Mouse (Mus musculus): ENCODE data around the gene Zfp11. TPM values are rescaled to one million over a fixed set of nuclear protein-coding genes. Genes with fewer than 3 reads are reported as not detected.
"Not testable (repeated sequence)": the region's sequence is repeated elsewhere in the genome, so short reads cannot be mapped to it uniquely, and the experiment has no call there.

Zfp11 gene
- polyA plus RNA-seq, 1 experiment from 2014 or later: 6.8 TPM

DNA sequence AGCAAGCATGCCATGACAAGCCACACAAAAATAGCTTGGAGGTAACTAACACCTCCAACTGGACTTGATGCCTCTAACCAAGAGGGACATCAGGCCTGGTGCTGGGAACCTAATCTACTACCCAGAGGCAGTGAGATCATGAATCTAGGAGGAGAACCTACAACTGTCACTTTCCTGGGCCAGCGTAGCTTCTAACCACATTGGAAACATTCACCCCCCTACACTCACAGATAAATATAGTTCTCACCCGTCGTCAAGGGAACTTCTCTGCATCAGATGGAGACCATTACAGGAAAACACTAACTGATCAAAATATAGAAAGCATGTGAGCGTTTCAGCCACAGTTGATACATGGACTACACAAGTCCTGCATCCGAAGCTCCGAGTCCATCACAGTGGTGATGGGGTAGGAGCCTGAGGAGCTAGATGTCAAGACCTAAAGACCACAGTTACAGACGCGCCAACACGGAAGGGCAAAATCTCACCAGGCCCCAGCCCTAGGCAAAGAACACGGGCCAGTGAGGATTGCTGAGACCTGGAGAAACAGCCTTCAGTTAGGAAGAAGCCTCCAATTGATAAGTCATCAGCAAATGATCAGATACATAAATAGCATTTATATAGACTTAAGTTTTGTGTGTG, 3.5 kb downstream of the Zfp11 start:
- no peaks in the 10 kb centered on the region for H3K9me3 ChIP-seq
- H3K4me1 ChIP-seq: peaks cover 12% of the 10 kb centered on the region; the same call in 1 of the 2 replicates
- H3K27me3 ChIP-seq: no peaks in the 10 kb centered on the region
- H3K4me3 ChIP-seq: no peak overlapping the region
- H3K27ac ChIP-seq: no peak overlapping the region
- H3K9ac ChIP-seq: no peak overlapping the region
- no peaks in the 10 kb centered on the region; the same call in 1 of the 2 replicates for H3K36me3 ChIP-seq
- ATAC-seq (ENCODE audit: low FRiP score, low read depth): no peak
- 92% methylated on average over 10 of the region's 10 CpGs for WGBS
- H3K4me2 ChIP-seq (replicated peaks): no peak overlapping the region

DNA sequence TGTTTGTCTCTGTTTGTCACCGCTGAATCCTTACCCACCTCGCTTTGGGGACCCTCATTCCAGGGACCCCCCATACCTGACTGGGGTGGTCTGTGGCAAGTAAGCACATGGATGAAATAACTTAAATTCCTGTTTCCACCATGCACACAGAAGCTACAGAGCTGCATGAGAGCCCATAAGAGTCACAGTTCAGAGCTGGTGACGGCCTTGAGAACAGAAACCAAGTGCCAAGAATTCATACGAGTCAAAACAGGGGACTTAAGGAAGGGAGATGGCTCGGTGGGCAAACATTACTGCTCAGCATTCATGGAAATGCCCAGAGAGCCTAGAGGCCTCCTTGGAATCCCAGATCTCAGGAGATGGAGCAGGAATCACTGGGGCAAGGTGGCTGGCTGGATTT, 5.8 kb downstream of the Zfp11 start:
- Histone ChIP-seq H3K27ac (no peak overlapping the region), H3K36me3 (peaks cover 14% of the 10 kb centered on the region), H3K4me3 (no peak overlapping the region), H3K9me3 (no peaks in the 10 kb centered on the region), H3K27me3 (no peaks in the 10 kb centered on the region), H3K4me1 (peaks cover 9% of the 10 kb centered on the region; the same call in 1 of the 2 replicates), H3K4me2 (replicated peaks) (no peak overlapping the region), H3K9ac (no peak overlapping the region)
- 83% methylated on average over 5 of the region's 5 CpGs for WGBS
- no peak for ATAC-seq (ENCODE audit: low FRiP score, low read depth)

DNA sequence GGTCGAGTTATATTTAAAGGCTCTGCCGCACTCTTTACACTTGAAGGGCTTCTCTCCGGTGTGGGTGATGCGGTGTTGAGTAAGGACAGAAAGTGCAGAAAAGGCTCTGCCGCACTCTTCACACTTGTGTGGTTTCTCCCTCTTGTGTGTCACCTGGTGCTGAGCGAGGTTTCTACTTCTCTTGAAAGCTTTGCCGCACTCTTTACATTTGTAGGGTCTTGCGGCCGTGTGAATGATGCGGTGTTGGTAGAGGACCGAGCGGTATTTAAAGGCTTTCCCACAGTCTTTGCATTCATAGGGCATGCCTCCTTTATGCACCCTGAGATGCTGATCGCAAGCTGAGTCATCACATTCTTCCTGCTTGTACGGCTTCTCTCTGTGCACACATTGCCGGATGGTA, 12.0 kb downstream of the Zfp11 start:
- no peak overlapping the region for H3K4me3 ChIP-seq
- no peaks in the 10 kb centered on the region for H3K4me1 ChIP-seq
- H3K9me3 ChIP-seq: no peaks in the 10 kb centered on the region
- H3K9ac ChIP-seq: no peak overlapping the region
- no peak overlapping the region for H3K4me2 ChIP-seq (replicated peaks)
- no peaks in the 10 kb centered on the region for H3K27me3 ChIP-seq
- H3K36me3 ChIP-seq: peaks cover 59% of the 10 kb centered on the region
- WGBS: 97% methylated on average over 15 of the region's 15 CpGs
- no peak for ATAC-seq (ENCODE audit: low FRiP score, low read depth)
- H3K27ac ChIP-seq: no peak overlapping the region

DNA sequence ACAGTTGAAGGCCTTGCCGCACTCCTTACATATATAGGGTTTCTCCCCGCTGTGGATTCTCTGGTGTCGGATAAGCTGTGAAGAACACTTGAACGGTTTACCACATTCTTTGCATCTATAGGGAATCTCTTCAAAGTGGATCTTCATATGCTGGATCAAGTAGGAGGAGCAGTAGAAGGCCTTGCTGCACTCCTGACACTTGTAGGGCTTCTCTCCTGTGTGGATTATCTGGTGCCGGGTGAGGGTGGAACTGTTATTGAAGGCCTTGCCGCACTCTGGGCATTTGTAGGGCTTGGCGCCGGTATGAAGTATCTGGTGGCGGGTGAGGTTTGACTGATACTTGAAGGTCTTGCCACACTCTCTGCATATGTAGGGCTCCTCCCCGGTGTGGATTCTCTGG, 12.9 kb downstream of the Zfp11 start:
- no peak overlapping the region for H3K9ac ChIP-seq
- H3K36me3 ChIP-seq: peaks cover 63% of the 10 kb centered on the region
- no peak for ATAC-seq (ENCODE audit: low FRiP score, low read depth)
- H3K4me1 ChIP-seq: no peaks in the 10 kb centered on the region
- no peak overlapping the region for H3K27ac ChIP-seq
- 97% methylated on average over 10 of the region's 10 CpGs for WGBS
- H3K9me3 ChIP-seq: no peaks in the 10 kb centered on the region
- no peak overlapping the region for H3K4me2 ChIP-seq (replicated peaks)
- H3K4me3 ChIP-seq: no peak overlapping the region
- H3K27me3 ChIP-seq: no peaks in the 10 kb centered on the region

DNA sequence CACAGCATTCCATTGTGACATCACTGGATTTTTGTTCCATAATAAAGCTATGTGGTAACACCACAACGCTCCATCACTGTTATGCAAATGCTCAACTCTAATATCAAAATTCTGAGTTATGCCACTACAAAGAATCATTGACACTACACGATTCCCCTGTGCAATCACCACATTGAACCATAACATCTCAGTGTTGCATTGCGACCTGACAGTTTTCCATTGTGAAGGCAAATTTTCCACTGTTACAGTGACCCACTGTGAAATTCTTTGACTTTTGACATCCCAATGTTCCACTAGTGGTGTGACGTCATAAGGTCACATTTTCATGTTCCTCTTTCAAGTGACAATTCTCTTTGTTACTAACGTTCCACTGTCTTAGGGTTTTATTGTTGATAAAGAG, 19.0 kb downstream of the Zfp11 start:
- H3K27ac ChIP-seq: no peak overlapping the region
- no peaks in the 10 kb centered on the region for H3K9me3 ChIP-seq
- no peak overlapping the region for H3K4me2 ChIP-seq (replicated peaks)
- no peaks in the 10 kb centered on the region for H3K4me1 ChIP-seq
- peaks cover 21% of the 10 kb centered on the region for H3K36me3 ChIP-seq
- H3K9ac ChIP-seq: no peak overlapping the region
- 94% methylated on average over 5 of the region's 5 CpGs for WGBS
- H3K27me3 ChIP-seq: no peaks in the 10 kb centered on the region
- no peak overlapping the region for H3K4me3 ChIP-seq
- ATAC-seq (ENCODE audit: low FRiP score, low read depth): no peak

DNA sequence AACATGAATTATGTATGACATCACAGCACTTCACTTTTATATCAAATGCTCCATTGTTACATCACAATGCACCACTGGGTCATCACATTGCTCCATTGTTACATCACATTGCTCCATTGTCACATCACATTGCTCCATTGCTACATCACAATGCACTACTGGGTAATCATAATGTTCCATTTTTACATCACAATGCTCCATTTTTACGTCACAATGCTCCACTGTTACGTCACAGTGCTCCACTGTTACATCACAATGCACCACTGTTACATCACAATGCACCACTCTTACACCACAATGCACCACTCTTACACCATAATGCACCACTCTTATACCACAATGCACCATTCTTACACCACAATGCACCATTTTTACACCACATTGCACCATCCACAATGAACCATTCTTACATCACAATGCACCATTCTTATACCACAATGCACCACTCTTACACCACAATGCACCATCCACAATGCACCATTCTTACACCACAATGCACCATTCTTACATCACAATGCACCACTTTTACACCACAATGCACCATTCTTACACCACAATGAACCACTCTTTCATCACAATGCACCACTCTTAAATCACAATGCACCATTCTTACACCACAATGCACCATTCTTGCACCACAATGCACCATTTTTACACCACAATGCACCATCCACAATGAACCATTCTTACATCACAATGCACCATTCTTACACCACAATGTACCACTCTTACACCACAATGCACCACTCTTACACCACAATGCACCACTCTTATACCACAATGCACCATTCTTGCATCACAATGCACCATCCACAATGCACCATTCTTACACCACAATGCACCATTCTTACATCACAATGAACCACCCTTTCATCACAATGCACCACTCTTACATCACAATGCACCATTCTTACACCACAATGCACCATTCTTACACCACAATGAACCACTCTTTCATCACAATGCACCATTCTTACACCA, 37.3 kb downstream of the Zfp11 start:
- not testable (repeated sequence) for H3K4me1 ChIP-seq; H3K27me3 ChIP-seq; H3K9me3 ChIP-seq; H3K9ac ChIP-seq; H3K4me2 ChIP-seq (replicated peaks); H3K4me3 ChIP-seq; H3K27ac ChIP-seq; H3K36me3 ChIP-seq; ATAC-seq (ENCODE audit: low FRiP score, low read depth)
- WGBS: 84% methylated on average over 2 of the region's 2 CpGs

DNA sequence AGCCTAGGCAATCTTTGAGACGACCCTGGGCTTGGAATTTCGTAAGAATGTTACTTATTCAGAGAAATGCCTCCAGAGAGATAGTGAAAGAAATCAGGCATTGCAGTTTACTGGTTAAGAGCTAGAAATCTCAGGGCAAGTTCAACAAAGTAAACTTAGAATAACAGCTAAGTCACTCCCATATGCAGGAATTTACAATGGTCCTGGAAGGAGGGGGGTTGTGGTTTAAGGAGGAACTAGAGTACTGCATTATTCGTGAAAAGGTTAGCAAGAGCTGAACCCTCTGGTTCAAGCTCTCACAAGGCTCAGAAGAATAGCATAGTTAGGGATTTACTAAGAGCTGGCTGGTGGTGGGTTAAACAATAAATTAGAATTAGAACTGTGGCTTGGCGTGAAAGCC, 43.3 kb downstream of the Zfp11 start:
- not testable (repeated sequence) for H3K36me3 ChIP-seq; H3K9me3 ChIP-seq; H3K4me2 ChIP-seq (replicated peaks); H3K4me1 ChIP-seq; ATAC-seq (ENCODE audit: low FRiP score, low read depth); H3K4me3 ChIP-seq; H3K27ac ChIP-seq; H3K27me3 ChIP-seq; H3K9ac ChIP-seq
- WGBS: 73% methylated on average over 4 of the region's 4 CpGs

DNA sequence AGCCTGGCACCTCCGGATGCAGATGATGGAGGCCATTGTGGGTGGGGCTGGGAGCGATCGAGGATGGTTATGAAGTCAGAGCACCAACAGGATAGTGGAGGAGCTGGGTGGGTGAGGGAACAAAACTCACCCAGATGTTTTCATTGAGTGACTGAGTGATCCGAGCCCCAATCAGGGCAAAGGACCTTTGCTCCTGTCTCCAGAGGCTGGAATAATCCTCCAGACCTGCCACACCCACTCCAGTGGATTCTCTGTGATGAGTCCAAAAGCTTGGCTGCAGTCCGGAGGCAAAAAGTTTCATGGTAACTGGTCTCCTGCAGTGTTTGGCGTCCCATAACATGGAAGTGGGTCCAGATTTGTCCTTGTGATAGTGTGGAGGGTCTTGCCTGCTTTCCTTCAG, 43.8 kb downstream of the Zfp11 start:
- ATAC-seq (ENCODE audit: low FRiP score, low read depth): no peak
- Histone ChIP-seq H3K4me1 (no peaks in the 10 kb centered on the region), H3K9me3 (no peaks in the 10 kb centered on the region), H3K27ac (no peak overlapping the region), H3K4me3 (no peak overlapping the region), H3K36me3 (no peaks in the 10 kb centered on the region), H3K4me2 (replicated peaks) (no peak overlapping the region), H3K9ac (no peak overlapping the region), H3K27me3 (no peaks in the 10 kb centered on the region)
- 80% methylated on average over 6 of the region's 6 CpGs for WGBS

DNA sequence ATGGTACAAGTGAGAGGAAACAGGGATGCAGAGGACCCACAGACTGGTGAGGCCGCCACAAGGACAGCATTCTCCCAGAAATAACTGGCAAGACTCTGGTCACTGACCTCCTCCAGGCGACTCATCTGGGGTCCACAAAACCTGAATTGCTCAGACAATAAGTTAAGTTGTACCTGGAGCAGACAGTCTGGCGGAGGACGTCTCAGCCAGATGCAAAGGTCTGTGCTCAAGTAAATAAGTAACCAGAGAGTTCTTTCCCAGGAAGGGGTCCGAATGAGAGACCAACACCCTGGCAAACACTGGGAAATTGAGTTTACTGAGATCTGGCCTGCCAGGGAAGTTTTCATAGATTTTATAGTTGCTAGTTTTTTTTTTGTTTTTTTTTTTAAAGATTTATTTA, 48.5 kb downstream of the Zfp11 start:
- no peaks in the 10 kb centered on the region for H3K27me3 ChIP-seq
- 86% methylated on average over 5 of the region's 5 CpGs for WGBS

DNA sequence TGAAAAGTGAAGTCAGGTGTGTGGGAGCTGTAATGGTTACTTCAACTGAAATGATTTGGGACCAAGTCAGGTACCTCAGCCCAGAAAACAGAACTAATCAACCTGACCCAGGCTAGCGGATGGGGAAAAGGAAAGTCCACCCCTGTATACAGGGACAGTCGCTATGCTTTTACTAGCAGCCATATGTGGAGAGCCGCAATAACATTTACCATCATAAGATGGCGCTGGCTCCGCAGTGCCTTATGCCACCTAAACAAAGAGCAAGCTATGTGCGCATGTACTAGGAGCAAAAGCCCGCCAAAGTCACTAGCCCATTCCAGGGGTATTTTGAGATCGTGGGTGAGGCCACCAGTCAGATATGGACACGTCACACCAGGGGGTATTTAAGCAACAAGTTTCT, 49.3 kb downstream of the Zfp11 start:
- 59% methylated on average over 9 of the region's 9 CpGs for WGBS
- not testable (repeated sequence) for H3K27ac ChIP-seq; H3K9ac ChIP-seq; H3K4me3 ChIP-seq; H3K4me2 ChIP-seq (replicated peaks); H3K9me3 ChIP-seq; ATAC-seq (ENCODE audit: low FRiP score, low read depth); H3K4me1 ChIP-seq; H3K36me3 ChIP-seq; H3K27me3 ChIP-seq

More for the DNA sequence above, 48.5 kb downstream of the Zfp11 start:
- Histone ChIP-seq H3K36me3 (no peaks in the 10 kb centered on the region), H3K9ac (no peak overlapping the region), H3K9me3 (no peaks in the 10 kb centered on the region), H3K4me1 (no peaks in the 10 kb centered on the region), H3K4me2 (replicated peaks) (no peak overlapping the region), H3K4me3 (no peak overlapping the region), H3K27ac (no peak overlapping the region)
- no peak for ATAC-seq (ENCODE audit: low FRiP score, low read depth)

DNA sequence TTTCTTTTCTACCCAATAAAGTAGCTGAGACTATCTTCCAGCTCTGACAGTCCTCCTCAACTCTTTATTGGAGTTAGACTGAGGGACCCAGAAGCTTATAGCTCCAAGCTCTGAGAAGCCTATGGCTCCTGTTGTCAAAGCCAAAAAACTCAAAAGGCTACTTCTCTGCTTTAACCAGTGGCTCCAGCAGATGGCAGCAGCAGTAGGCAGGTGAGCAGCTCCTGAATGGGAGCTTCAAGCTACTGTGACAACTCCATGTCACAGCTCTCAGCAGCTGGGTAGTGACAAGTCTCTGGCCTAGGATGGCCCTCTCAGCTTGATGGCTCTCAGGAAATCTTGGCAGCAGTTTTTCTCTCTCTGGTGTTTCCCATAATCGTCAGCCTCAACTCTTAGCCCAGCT, 58.8 kb downstream of the Zfp11 start:
- Histone ChIP-seq H3K4me1 (no peaks in the 10 kb centered on the region), H3K27ac (no peak overlapping the region), H3K4me3 (no peak overlapping the region), H3K36me3 (no peaks in the 10 kb centered on the region), H3K9me3 (no peaks in the 10 kb centered on the region), H3K27me3 (no peaks in the 10 kb centered on the region), H3K9ac (no peak overlapping the region), H3K4me2 (replicated peaks) (no peak overlapping the region)
- no peak for ATAC-seq (ENCODE audit: low FRiP score, low read depth)
- WGBS: 21% methylated on average over 1 of the region's 1 CpGs

DNA sequence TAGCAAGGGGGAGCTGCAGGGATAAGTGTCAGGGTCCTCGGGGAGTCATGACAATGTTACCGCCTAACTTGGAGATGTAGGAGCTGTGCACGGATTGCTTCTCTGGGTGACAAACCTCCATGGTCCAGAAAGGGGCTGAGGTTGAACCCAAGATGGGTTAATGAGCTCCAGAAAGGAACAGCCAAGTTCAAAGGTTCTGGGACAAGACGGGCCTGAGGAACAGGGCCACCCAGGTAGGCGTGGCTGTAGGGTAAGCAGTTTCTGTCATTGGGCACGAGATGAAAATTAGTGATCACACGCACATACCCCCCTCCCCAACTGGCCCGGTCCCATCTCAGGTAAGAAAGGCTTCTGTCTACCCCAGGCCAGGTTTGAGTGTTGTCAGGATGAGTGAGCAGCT, 62.4 kb downstream of the Zfp11 start:
- Histone ChIP-seq H3K4me3 (no peak overlapping the region), H3K9me3 (no peaks in the 10 kb centered on the region), H3K36me3 (no peaks in the 10 kb centered on the region), H3K27me3 (no peaks in the 10 kb centered on the region), H3K4me2 (replicated peaks) (no peak overlapping the region), H3K4me1 (no peaks in the 10 kb centered on the region), H3K27ac (no peak overlapping the region), H3K9ac (no peak overlapping the region)
- WGBS: 75% methylated on average over 8 of the region's 8 CpGs
- no peak for ATAC-seq (ENCODE audit: low FRiP score, low read depth)

All from limb, embryonic 13.5 days (tissue).